Mouse (Mus musculus): ENCODE data around the gene Smad3. TPM values are rescaled to one million over a fixed set of nuclear protein-coding genes. Genes with fewer than 3 reads are reported as not detected.

Gene Smad3
- total and polyA plus RNA-seq, 3 experiments: 0.81 to 1.5 (median 1.2) TPM

GRCm38 (mm10) chr9:63793731-63794495, 36.1 kb upstream of the Smad3 start:
- TF ChIP-seq RCOR1 (conservative IDR thresholded peaks at IDR 0.05; ENCODE audit: low read depth, low read length): no peak
- TF ChIP-seq MAX (IDR thresholded peaks at IDR 0.05; ENCODE audit: low read length): 0 out of 2 replicates have a peak, but pooled peaks have one; percentile 20
- TF ChIP-seq MAFK (IDR thresholded peaks at IDR 0.05; ENCODE audit: insufficient replicate concordance, low read length): no peak
- no peak for TF ChIP-seq TCF12 (IDR thresholded peaks at IDR 0.05; ENCODE audit: low read depth, low read length)
- no peak for TF ChIP-seq ELF1 (IDR thresholded peaks at IDR 0.05; ENCODE audit: low read depth, low read length)
- TF ChIP-seq RAD21 (IDR thresholded peaks at IDR 0.05; ENCODE audit: low read depth, low read length): no peak
- TF ChIP-seq NELFE (IDR thresholded peaks at IDR 0.05; ENCODE audit: low read depth, low read length): no peak
- no peak for TF ChIP-seq USF1 (IDR thresholded peaks at IDR 0.05; ENCODE audit: low read depth, low read length)
- TF ChIP-seq POLR2AphosphoS2 (IDR thresholded peaks at IDR 0.05; ENCODE audit: low read depth, low read length): no peak
- TF ChIP-seq NRF1 (IDR thresholded peaks at IDR 0.05; ENCODE audit: low read depth, low read length): no peak
- peak; percentile 65 for TF ChIP-seq ETS1 (conservative IDR thresholded peaks at IDR 0.05; ENCODE audit: low read depth, low read length)
- TF ChIP-seq ZNF384 (IDR thresholded peaks at IDR 0.05; ENCODE audit: low read depth, low read length): no peak
- no peak for TF ChIP-seq MEF2A (IDR thresholded peaks at IDR 0.05; ENCODE audit: borderline replicate concordance, low read depth, low read length)
- TF ChIP-seq CHD1 (IDR thresholded peaks at IDR 0.05; ENCODE audit: low read depth, low read length): no peak
- no peak for TF ChIP-seq USF2 (conservative IDR thresholded peaks at IDR 0.05; ENCODE audit: low read depth, low read length)
- no peak for TF ChIP-seq E2F4 (IDR thresholded peaks at IDR 0.05; ENCODE audit: insufficient replicate concordance, low read depth, low read length)
- TF ChIP-seq ZKSCAN1 (IDR thresholded peaks at IDR 0.05; ENCODE audit: borderline replicate concordance, low read depth, low read length): no peak
- TF ChIP-seq IRF4 (IDR thresholded peaks at IDR 0.05; ENCODE audit: low read depth, low read length): peak; percentile 39; the same call in 1 of the 2 replicates
- no peak for TF ChIP-seq JUN (IDR thresholded peaks at IDR 0.05; ENCODE audit: insufficient read depth, low read depth, low read length)
- TF ChIP-seq UBTF (IDR thresholded peaks at IDR 0.05; ENCODE audit: low read depth, low read length): no peak
- H3K36me3 ChIP-seq (replicated peaks in 1 of 2; ENCODE audit: control insufficient read depth in 1 of 2, insufficient read depth in 1 of 2, low read length in 1 of 2): no peaks in the 10 kb centered on the region
- peaks cover 20 to 32% of the 10 kb centered on the region in 2 experiments for H3K4me1 ChIP-seq (ENCODE audit: control insufficient read depth in 1 of 2, insufficient read depth in 2 of 2)
- peak overlapping the region; percentile 18; the same call in 1 of the 2 replicates for H3K4me2 ChIP-seq (ENCODE audit: insufficient read depth, low read depth, poor library complexity, severe bottlenecking)
- H3K27me3 ChIP-seq (replicated peaks): peaks cover 16% of the 10 kb centered on the region
- H3K27ac ChIP-seq (ENCODE audit: insufficient read depth, low read depth): no peak overlapping the region
- H3K9ac ChIP-seq (ENCODE audit: insufficient read depth, low read depth): peak overlapping the region; percentile 23
- DNase-seq (ENCODE audit: extremely low read depth): peak; percentile 40
- dilution Hi-C loops (cut with MboI; ENCODE audit: extremely low pct_ligation_motif_present, extremely low pct_unique_long_range_greater_than_20kb, low sequenced_read_pairs) (no loop called here), in situ Hi-C loops (cut with MboI; ENCODE audit: low pct_ligation_motif_present, low pct_unique_long_range_greater_than_20kb, low sequenced_read_pairs) (no loop called here)
- H3K79me2 ChIP-seq (replicated peaks; ENCODE audit: control insufficient read depth, extremely low read depth, insufficient read depth, poor library complexity, severe bottlenecking): no peaks in the 10 kb centered on the region
- H3K4me3 ChIP-seq (replicated peaks in 1 of 3; ENCODE audit: low read depth in 2 of 3, low read length in 2 of 3, poor library complexity in 1 of 3): no peak overlapping the region
- no peaks in the 10 kb centered on the region for H3K9me3 ChIP-seq (replicated peaks; ENCODE audit: low read length)

Measured in CH12.LX (cell line).